22 mouse cellular contexts compared by ENCODE assay signal in genomic region chr7:141758291-141758690, GRCm38 (mm10). TPM values are rescaled to one million over a fixed set of nuclear protein-coding genes. Genes with fewer than 3 reads are reported as not detected.
"Had no signal": no experiment of that assay in that cellular context is flagged by ENCODE, and none has a peak within 500 bp of the region (broad histone marks: within the 10 kb centered on the region; RNA-seq: fewer than 3 reads in every experiment).

No protein-coding gene starts in this region.

- ATAC-seq: liver, embryonic 12.5 days had no signal

- DNase-seq: kidney, postnatal 14 days; kidney, postnatal 4 days; liver; lung, adult 18-20 months; lung, postnatal 10 days; lung, postnatal 36 days; midbrain, embryonic 14.5 days; thymus, postnatal 25 days had no signal

- H3K27me3 ChIP-seq: limb, embryonic 13.5 days; lung, embryonic 15.5 days had no signal

- H3K27ac ChIP-seq: limb, embryonic 10.5 days; limb, embryonic 13.5 days; liver, embryonic 12.5 days; liver, embryonic 15.5 days; lung, embryonic 15.5 days had no signal

- H3K9ac ChIP-seq: limb, embryonic 13.5 days; liver, embryonic 12.5 days; liver, embryonic 15.5 days; lung, embryonic 15.5 days had no signal

- H3K4me2 ChIP-seq: limb, embryonic 13.5 days; liver, embryonic 12.5 days; liver, embryonic 15.5 days; lung, embryonic 15.5 days; midbrain, embryonic 11.5 days had no signal

- H3K4me3 ChIP-seq: limb, embryonic 10.5 days; limb, embryonic 13.5 days; liver, embryonic 12.5 days; liver, embryonic 15.5 days; lung, embryonic 15.5 days had no signal

- H3K4me1 ChIP-seq: limb, embryonic 10.5 days; limb, embryonic 13.5 days; liver, embryonic 12.5 days; liver, embryonic 15.5 days; lung, embryonic 15.5 days had no signal

- H3K9me3 ChIP-seq: limb, embryonic 10.5 days; limb, embryonic 13.5 days; liver, embryonic 12.5 days; liver, embryonic 15.5 days; lung, embryonic 15.5 days had no signal

- H3K36me3 ChIP-seq: limb, embryonic 10.5 days; limb, embryonic 13.5 days; liver, embryonic 12.5 days; liver, embryonic 15.5 days; lung, embryonic 15.5 days had no signal

RNA-seq across cellular contexts. Expression of gene Muc5ac, which starts 30.5 kb away (rescaled TPM):
- total RNA-seq: layer of hippocampus, adult 18-20 months; layer of hippocampus, postnatal 25 days; left cerebral cortex, adult 18-20 months; megakaryocyte-erythroid progenitor cell, adult 5-6 weeks; midbrain, postnatal 0 days had no signal
- polyA plus RNA-seq: kidney, embryonic 16.5 days; limb, embryonic 10.5 days; limb, embryonic 13.5 days; liver, embryonic 12.5 days; liver, embryonic 15.5 days; midbrain, embryonic 11.5 days; midbrain, embryonic 14.5 days; midbrain, postnatal 0 days; neural tube, embryonic 11.5 days; neural tube, embryonic 14.5 days had no signal
